Mouse (Mus musculus) liver, postnatal 0 days (tissue): Measurements from ENCODE around the gene Mapk3. TPM values are rescaled to one million over a fixed set of nuclear protein-coding genes. Genes with fewer than 3 reads are reported as not detected.

Source experiments
- ATAC-seq: fragments of 200-750 bp; cut with Nextera tagmentation; 2 replicates; pipeline ENCODE4 v1.8.0; 2017; ENCODE audit warnings: mild to moderate bottlenecking, moderate library complexity
- DNase-seq: peaks from one replicate; pipeline ENCODE4 v3.0.0-alpha.2; 2016
- H3K27ac ChIP-seq: fragments of 300-500 bp; sonication (generic); 2 replicates; pipeline ENCODE4 v1.5.1; 2014; ENCODE audit warnings: antibody characterized with exemption, moderate library complexity, mild to moderate bottlenecking, low read depth
- H3K27me3 ChIP-seq: fragments of 300-500 bp; sonication (generic); 2 replicates; pipeline ENCODE4 v1.6.1; 2014; ENCODE audit warnings: low read length, control low read depth, mixed read lengths; ENCODE audit not compliant: insufficient read depth
- H3K36me3 ChIP-seq: fragments of 300-500 bp; sonication (generic); replicated peaks from 2 replicates; pipeline ENCODE4 v1.6.1; 2014; ENCODE audit warnings: mild to moderate bottlenecking, control low read depth, low read length, moderate library complexity, mixed read lengths; ENCODE audit not compliant: insufficient read depth
- H3K4me1 ChIP-seq: fragments of 300-500 bp; sonication (generic); 2 replicates; pipeline ENCODE4 v1.6.1; 2014; ENCODE audit warnings: antibody characterized with exemption, mild to moderate bottlenecking, control low read depth; ENCODE audit not compliant: insufficient read depth
- H3K4me2 ChIP-seq: fragments of 300-500 bp; sonication (generic); 2 replicates; pipeline ENCODE4 v1.6.1; 2014; ENCODE audit warnings: low read depth, mild to moderate bottlenecking, low read length, moderate library complexity, mixed read lengths
- H3K4me3 ChIP-seq: fragments of 300-500 bp; sonication (generic); 2 replicates; pipeline ENCODE4 v1.5.1; 2014; ENCODE audit warnings: low read depth, low read length
- H3K9ac ChIP-seq: fragments of 300-500 bp; sonication (generic); replicated peaks from 2 replicates; pipeline ENCODE4 v1.6.1; 2014; ENCODE audit warnings: mild to moderate bottlenecking, moderate library complexity
- H3K9me3 ChIP-seq: fragments of 300-500 bp; sonication (generic); 2 replicates; pipeline ENCODE4 v1.6.1; 2016; ENCODE audit warnings: mild to moderate bottlenecking, control low read depth, low read length, mixed read lengths
- CTCF ChIP-seq: sonication (generic); IDR thresholded peaks from 2 replicates; pipeline ENCODE4 v1.5.1; 2016; ENCODE audit warnings: antibody characterized with exemption, low read depth
- EP300 ChIP-seq: IDR thresholded peaks from 2 replicates; pipeline ENCODE4 v1.6.1; 2016; ENCODE audit warnings: antibody characterized with exemption, low read depth, mild to moderate bottlenecking
- WGBS: fragments of 180-500 bp; shearing (Covaris S2); extraction: QIAGEN DNeasy Blood & Tissue Kit; methylation state at CpG from one replicate; pipeline ENCODE4 v1.1.7; 2014; ENCODE audit not compliant: insufficient replicate concordance; 5-methylcytosine and 5-hydroxymethylcytosine counted together
- polyA plus RNA-seq: library from polyadenylated mRNA; unstranded; fragments of >200 nt; fragmentation: Nextera tagmentation; extraction: Ambion mirVana; gene quantifications from 2 replicates; pipeline ENCODE4 v1.2.1, GENCODE M21; 2015

Gene Mapk3
- polyA plus RNA-seq, 1 experiment from 2014 or later: 20.3 TPM

GRCm38 (mm10) chr7:126800269-126801056 is 41.1 kb downstream of the Mapk3 start:
- Histone ChIP-seq H3K36me3 (peaks cover 19% of the 10 kb centered on the region), H3K27me3 (no peaks in the 10 kb centered on the region), H3K4me2 (peak overlapping the region; percentile 90), H3K4me3 (peak overlapping the region; percentile 87), H3K27ac (peak overlapping the region; percentile 97), H3K9ac (peak overlapping the region; percentile 72), H3K4me1 (peaks cover 30% of the 10 kb centered on the region), H3K9me3 (no peaks in the 10 kb centered on the region)
- WGBS: 77% methylated on average over 5 of the region's 5 CpGs
- TF ChIP-seq CTCF (no peak), EP300 (no peak)
- DNase-seq: no peak
- ATAC-seq: no peak

- no peaks in the 10 kb centered on the region for H3K27me3 ChIP-seq
- 95% methylated on average over 16 of the region's 16 CpGs for WGBS
- peaks cover 13% of the 10 kb centered on the region for H3K36me3 ChIP-seq
- H3K9me3 ChIP-seq: no peaks in the 10 kb centered on the region
- no peak overlapping the region for H3K9ac ChIP-seq
- H3K4me3 ChIP-seq: no peak overlapping the region
- DNase-seq (no peak), ATAC-seq (no peak)
- no peak for TF ChIP-seq CTCF
- TF ChIP-seq EP300: no peak
- H3K4me1 ChIP-seq: peaks cover 30% of the 10 kb centered on the region
- no peak overlapping the region for H3K4me2 ChIP-seq
- H3K27ac ChIP-seq: no peak overlapping the region
These were observed 41.6 kb downstream of the Mapk3 start for GRCm38 (mm10) chr7:126801057-126801422.

- no peak for TF ChIP-seq CTCF
- no peak for TF ChIP-seq EP300
- Histone ChIP-seq H3K4me1 (peaks cover 23% of the 10 kb centered on the region), H3K36me3 (peaks cover under 1% of the 10 kb centered on the region; the same call in 1 of the 2 replicates), H3K27ac (no peak overlapping the region), H3K27me3 (no peaks in the 10 kb centered on the region), H3K4me2 (no peak overlapping the region), H3K9ac (no peak overlapping the region), H3K4me3 (no peak overlapping the region), H3K9me3 (no peaks in the 10 kb centered on the region)
- ATAC-seq: no peak
- 74% methylated on average over 11 of the region's 11 CpGs for WGBS
- no peak for DNase-seq
These were observed 42.9 kb downstream of the Mapk3 start for GRCm38 (mm10) chr7:126802134-126802889.

GRCm38 (mm10) chr7:126803181-126803580 is 43.8 kb downstream of the Mapk3 start:
- DNase-seq (no peak), ATAC-seq (no peak)
- no peak overlapping the region for H3K27ac ChIP-seq
- H3K27me3 ChIP-seq: no peaks in the 10 kb centered on the region
- peaks cover 20% of the 10 kb centered on the region for H3K4me1 ChIP-seq
- H3K9me3 ChIP-seq: no peaks in the 10 kb centered on the region
- H3K4me3 ChIP-seq: no peak overlapping the region
- H3K9ac ChIP-seq: no peak overlapping the region
- H3K4me2 ChIP-seq: no peak overlapping the region
- WGBS: 63% methylated on average over 6 of the region's 6 CpGs
- no peaks in the 10 kb centered on the region for H3K36me3 ChIP-seq
- TF ChIP-seq CTCF: no peak
- TF ChIP-seq EP300: no peak

- Histone ChIP-seq H3K27ac (no peak overlapping the region), H3K4me2 (no peak overlapping the region), H3K4me3 (no peak overlapping the region), H3K27me3 (no peaks in the 10 kb centered on the region), H3K9me3 (no peaks in the 10 kb centered on the region), H3K9ac (no peak overlapping the region), H3K36me3 (no peaks in the 10 kb centered on the region), H3K4me1 (peaks cover 25% of the 10 kb centered on the region)
- TF ChIP-seq CTCF: no peak
- TF ChIP-seq EP300: no peak
- no peak for ATAC-seq
- DNase-seq: no peak
These were observed 44.4 kb downstream of the Mapk3 start for GRCm38 (mm10) chr7:126803751-126804150.

GRCm38 (mm10) chr7:126806956-126807355 is 47.6 kb downstream of the Mapk3 start:
- TF ChIP-seq EP300 (no peak), CTCF (no peak)
- no peaks in the 10 kb centered on the region for H3K27me3 ChIP-seq
- H3K4me3 ChIP-seq: no peak overlapping the region
- DNase-seq (peak; percentile 67), ATAC-seq (peak; percentile 54)
- no peak overlapping the region for H3K4me2 ChIP-seq
- WGBS: 65% methylated on average over 6 of the region's 6 CpGs
- H3K9me3 ChIP-seq: no peaks in the 10 kb centered on the region
- H3K27ac ChIP-seq: no peak overlapping the region
- H3K9ac ChIP-seq: no peak overlapping the region
- H3K4me1 ChIP-seq: peaks cover 17% of the 10 kb centered on the region
- H3K36me3 ChIP-seq: no peaks in the 10 kb centered on the region
